Mouse (Mus musculus): ENCODE results near the gene Arsb. TPM values are rescaled to one million over a fixed set of nuclear protein-coding genes. Genes with fewer than 3 reads are reported as not detected.

Arsb gene
- polyA plus RNA-seq, 1 experiment, result 42.1 TPM

DNA sequence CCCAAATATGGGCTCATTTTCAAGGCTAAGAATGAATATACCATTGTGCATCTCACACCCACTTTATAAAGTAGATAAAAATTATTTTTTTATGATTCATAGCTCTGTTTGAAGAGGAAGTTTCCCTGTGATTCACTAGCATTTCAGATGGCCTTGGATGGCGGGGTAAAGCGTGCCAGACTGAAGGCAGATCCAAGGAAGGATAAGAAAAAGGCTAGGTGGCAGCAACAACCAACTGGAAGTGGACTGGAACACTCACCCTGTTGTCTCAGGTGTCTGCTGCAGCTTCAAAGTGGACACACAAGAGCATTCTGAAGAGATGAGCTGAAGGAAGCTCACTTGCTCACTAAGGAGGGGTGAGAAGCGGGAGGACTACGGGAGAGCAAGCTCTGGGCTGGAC lies 181.0 kb downstream of the Arsb start:
- H3K4me3 ChIP-seq (ENCODE audit: insufficient read depth, low read length), result no peak overlapping the region
- H3K27ac ChIP-seq (ENCODE audit: insufficient read depth, low read length), result no peak overlapping the region
- TF ChIP-seq POLR2A (IDR thresholded peaks at IDR 0.05; ENCODE audit: low read depth, low read length) (no peak), CTCF (IDR thresholded peaks at IDR 0.05; ENCODE audit: borderline replicate concordance, insufficient read depth, low read length) (no peak)
- H3K4me1 ChIP-seq (ENCODE audit: control insufficient read depth, insufficient read depth, low read length), result peaks cover 4% of the 10 kb centered on the region; the same call in 1 of the 2 replicates

DNA sequence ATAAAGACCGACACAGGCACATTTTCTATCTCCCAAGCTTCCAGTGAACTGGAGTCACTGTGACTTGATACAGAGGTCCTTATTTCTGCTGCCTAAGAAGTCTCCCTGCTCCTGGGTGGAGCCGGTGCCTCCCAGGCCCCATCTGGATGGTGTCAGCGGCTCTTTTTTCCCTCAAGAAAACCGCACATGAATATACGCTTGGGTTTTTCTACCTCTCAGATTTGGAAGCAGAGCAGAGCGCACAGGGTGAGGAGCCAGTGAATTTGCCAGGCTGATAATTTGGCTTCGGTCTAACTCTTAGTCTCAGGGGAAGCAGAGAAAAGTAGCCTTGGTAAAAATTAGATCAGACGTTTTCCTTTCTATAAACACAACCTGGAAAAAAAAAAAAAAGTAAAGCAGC lies 186.5 kb downstream of the Arsb start:
- H3K4me3 ChIP-seq (ENCODE audit: insufficient read depth, low read length), result no peak overlapping the region
- H3K4me1 ChIP-seq (ENCODE audit: control insufficient read depth, insufficient read depth, low read length), result no peaks in the 10 kb centered on the region
- TF ChIP-seq CTCF (IDR thresholded peaks at IDR 0.05; ENCODE audit: borderline replicate concordance, insufficient read depth, low read length) (no peak), POLR2A (IDR thresholded peaks at IDR 0.05; ENCODE audit: low read depth, low read length) (no peak)
- no peak overlapping the region for H3K27ac ChIP-seq (ENCODE audit: insufficient read depth, low read length)

DNA sequence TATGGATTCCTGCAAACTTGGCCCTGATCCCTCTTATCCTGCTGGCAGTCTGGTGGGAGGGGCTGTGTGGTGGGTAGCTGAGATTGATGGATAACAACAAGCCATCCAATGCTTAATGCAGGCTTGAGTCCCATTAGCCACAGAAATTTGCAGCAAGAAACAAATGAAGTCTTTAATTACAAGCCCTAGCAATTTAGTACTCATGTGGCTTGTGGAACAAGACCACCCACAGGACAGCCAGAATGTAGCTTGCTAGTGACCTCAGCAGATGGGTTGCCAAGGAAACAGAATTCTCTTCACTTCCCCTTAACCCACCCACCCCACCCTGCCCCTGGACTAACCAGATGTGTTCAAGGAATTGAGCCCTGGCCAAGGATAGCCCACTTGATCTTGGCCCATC lies 194.8 kb downstream of the Arsb start:
- H3K4me1 ChIP-seq (ENCODE audit: control insufficient read depth, insufficient read depth, low read length), result no peaks in the 10 kb centered on the region
- no peak overlapping the region for H3K27ac ChIP-seq (ENCODE audit: insufficient read depth, low read length)
- no peak for TF ChIP-seq POLR2A (IDR thresholded peaks at IDR 0.05; ENCODE audit: low read depth, low read length)
- TF ChIP-seq CTCF (IDR thresholded peaks at IDR 0.05; ENCODE audit: borderline replicate concordance, insufficient read depth, low read length), result no peak
- H3K4me3 ChIP-seq (ENCODE audit: insufficient read depth, low read length), result no peak overlapping the region

DNA sequence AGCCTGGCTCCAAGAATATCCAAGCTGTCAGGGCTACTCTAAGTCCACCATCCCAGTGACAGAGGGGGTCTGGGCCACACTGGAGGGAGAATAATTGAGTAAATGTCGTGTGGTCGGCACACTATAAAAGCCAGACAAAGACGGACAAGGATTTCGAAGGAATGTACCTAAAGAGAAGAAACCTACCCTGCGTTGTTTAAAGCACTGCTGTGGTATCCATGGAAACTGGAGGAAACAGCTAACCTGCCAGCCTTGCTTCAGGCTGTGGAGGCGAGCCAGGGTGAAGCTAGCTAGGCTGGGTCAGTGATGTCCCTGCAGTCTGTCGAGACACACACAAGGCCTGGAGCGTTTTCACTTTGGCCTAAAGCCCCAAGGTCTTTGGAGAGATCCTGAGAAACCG lies 195.7 kb downstream of the Arsb start:
- TF ChIP-seq CTCF (IDR thresholded peaks at IDR 0.05; ENCODE audit: borderline replicate concordance, insufficient read depth, low read length) (no peak), POLR2A (IDR thresholded peaks at IDR 0.05; ENCODE audit: low read depth, low read length) (no peak)
- Histone ChIP-seq H3K27ac (ENCODE audit: insufficient read depth, low read length) (no peak overlapping the region), H3K4me3 (ENCODE audit: insufficient read depth, low read length) (no peak overlapping the region)

DNA sequence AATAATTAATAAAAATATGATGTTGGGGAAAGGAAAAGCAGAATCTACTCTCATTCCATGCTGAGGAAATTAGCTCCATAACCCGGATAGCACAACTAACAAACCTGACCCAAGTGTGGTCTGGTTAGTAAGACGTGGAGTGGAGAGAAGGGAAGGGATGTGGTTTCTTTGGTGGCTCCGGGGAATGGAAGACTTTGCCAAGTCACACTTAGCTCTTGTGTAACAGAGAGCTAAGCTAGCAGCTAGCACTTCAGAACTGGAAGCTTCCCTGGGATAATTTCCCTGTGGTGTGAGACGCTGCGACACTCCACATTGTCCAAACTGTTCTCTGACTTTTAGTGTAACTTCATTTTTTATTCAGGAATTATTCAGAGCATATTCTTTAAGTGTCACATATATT lies 198.7 kb downstream of the Arsb start:
- Histone ChIP-seq H3K27ac (ENCODE audit: insufficient read depth, low read length) (no peak overlapping the region), H3K4me1 (ENCODE audit: control insufficient read depth, insufficient read depth, low read length) (no peaks in the 10 kb centered on the region), H3K4me3 (ENCODE audit: insufficient read depth, low read length) (no peak overlapping the region)
- no peak for TF ChIP-seq POLR2A (IDR thresholded peaks at IDR 0.05; ENCODE audit: low read depth, low read length)
- TF ChIP-seq CTCF (IDR thresholded peaks at IDR 0.05; ENCODE audit: borderline replicate concordance, insufficient read depth, low read length), result no peak

More for the DNA sequence above, 195.7 kb downstream of the Arsb start:
- no peaks in the 10 kb centered on the region for H3K4me1 ChIP-seq (ENCODE audit: control insufficient read depth, insufficient read depth, low read length)

DNA sequence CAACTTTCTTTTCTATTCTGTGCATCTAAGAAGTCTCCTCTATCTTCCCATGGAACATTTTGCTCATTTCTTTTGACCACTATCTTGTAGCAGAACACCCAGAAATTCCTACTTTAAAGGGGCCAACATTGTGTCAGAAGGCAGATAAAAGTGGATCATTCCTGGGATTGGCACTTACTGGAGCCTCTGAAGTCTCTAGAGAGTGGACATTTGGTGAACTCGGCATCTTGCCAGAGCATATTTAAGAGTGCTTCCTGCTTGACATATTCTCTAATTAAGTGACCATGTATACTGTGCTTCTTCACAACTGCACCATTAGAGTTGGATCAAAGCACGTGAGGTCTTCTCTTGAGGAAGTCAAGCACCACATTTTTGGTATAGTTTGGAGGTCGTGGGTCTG lies 201.0 kb downstream of the Arsb start:
- Histone ChIP-seq H3K27ac (ENCODE audit: insufficient read depth, low read length) (no peak overlapping the region), H3K4me1 (ENCODE audit: control insufficient read depth, insufficient read depth, low read length) (peaks cover 9% of the 10 kb centered on the region; the same call in 1 of the 2 replicates), H3K4me3 (ENCODE audit: insufficient read depth, low read length) (no peak overlapping the region)
- TF ChIP-seq POLR2A (IDR thresholded peaks at IDR 0.05; ENCODE audit: low read depth, low read length) (no peak), CTCF (IDR thresholded peaks at IDR 0.05; ENCODE audit: borderline replicate concordance, insufficient read depth, low read length) (no peak)

GRCm38 (mm10) chr13:93975668-93976067 lies 204.2 kb downstream of the Arsb start:
- TF ChIP-seq CTCF (IDR thresholded peaks at IDR 0.05; ENCODE audit: borderline replicate concordance, insufficient read depth, low read length) (no peak), POLR2A (IDR thresholded peaks at IDR 0.05; ENCODE audit: low read depth, low read length) (no peak)
- Histone ChIP-seq H3K27ac (ENCODE audit: insufficient read depth, low read length) (no peak overlapping the region), H3K4me1 (ENCODE audit: control insufficient read depth, insufficient read depth, low read length) (peaks cover 15% of the 10 kb centered on the region), H3K4me3 (ENCODE audit: insufficient read depth, low read length) (no peak overlapping the region)

DNA sequence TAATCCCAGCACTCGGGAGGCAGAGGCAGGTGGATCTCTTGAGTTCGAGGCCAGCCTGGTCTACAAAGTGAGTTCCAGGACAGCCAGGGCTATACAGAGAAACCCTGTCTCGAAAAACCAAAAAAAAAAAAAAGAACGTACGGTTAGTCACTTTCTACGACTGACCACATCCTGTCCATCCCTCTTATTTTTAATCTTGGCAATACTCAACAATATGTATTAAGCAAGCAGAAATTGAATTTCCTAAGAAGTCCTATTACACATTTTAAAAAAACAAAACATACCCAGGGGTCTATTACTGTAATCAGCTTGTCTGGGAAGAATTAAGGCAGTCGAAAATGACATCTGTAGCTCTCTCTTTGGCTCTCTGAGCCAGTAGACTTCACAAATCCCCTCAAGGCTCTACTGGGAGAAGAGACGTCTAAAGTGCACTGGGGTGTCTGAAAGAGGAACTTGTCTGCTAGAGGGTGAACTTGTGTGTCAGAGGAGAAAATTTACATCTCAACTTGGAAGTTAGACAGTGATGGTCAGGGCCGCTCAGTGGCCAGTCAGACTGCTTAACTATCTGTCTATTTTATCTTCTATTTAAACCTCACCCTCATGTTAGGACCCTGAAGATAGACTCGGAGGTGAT lies 205.6 kb downstream of the Arsb start:
- peak overlapping the region; percentile 59 for H3K27ac ChIP-seq (ENCODE audit: insufficient read depth, low read length)
- H3K4me3 ChIP-seq (ENCODE audit: insufficient read depth, low read length), result no peak overlapping the region
- TF ChIP-seq CTCF (IDR thresholded peaks at IDR 0.05; ENCODE audit: borderline replicate concordance, insufficient read depth, low read length) (no peak), POLR2A (IDR thresholded peaks at IDR 0.05; ENCODE audit: low read depth, low read length) (no peak)
- peaks cover 15% of the 10 kb centered on the region for H3K4me1 ChIP-seq (ENCODE audit: control insufficient read depth, insufficient read depth, low read length)

- no peak for TF ChIP-seq POLR2A (IDR thresholded peaks at IDR 0.05; ENCODE audit: low read depth, low read length)
- TF ChIP-seq CTCF (IDR thresholded peaks at IDR 0.05; ENCODE audit: borderline replicate concordance, insufficient read depth, low read length), result no peak
- peak overlapping the region; percentile 32; the same call in 1 of the 2 replicates for H3K27ac ChIP-seq (ENCODE audit: insufficient read depth, low read length)
- H3K4me1 ChIP-seq (ENCODE audit: control insufficient read depth, insufficient read depth, low read length), result peaks cover 15% of the 10 kb centered on the region
Observed at GRCm38 (mm10) chr13:93978703-93979495, 207.5 kb downstream of the Arsb start.

DNA sequence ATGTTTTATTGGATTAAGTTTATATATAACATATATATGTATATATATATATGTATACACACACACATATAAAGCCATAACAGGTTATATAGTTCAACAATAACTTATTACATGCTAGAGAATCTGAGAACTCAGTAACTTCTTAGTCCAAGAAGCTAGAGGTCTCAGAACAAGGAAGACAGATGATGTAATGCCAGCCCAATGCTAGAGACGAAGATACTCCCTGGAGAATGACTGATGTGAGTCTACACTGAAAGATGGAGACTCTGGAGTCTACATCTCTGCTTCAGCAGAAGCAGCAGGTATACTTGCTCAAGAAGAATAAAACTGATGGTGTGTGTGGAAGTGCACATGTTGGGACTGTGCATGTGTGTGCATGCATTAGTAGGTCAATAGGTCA lies 208.3 kb downstream of the Arsb start:
- peaks cover 15% of the 10 kb centered on the region for H3K4me1 ChIP-seq (ENCODE audit: control insufficient read depth, insufficient read depth, low read length)
- H3K27ac ChIP-seq (ENCODE audit: insufficient read depth, low read length), result no peak overlapping the region
- no peak overlapping the region for H3K4me3 ChIP-seq (ENCODE audit: insufficient read depth, low read length)
- TF ChIP-seq CTCF (IDR thresholded peaks at IDR 0.05; ENCODE audit: borderline replicate concordance, insufficient read depth, low read length), result no peak
- TF ChIP-seq POLR2A (IDR thresholded peaks at IDR 0.05; ENCODE audit: low read depth, low read length), result no peak

More at GRCm38 (mm10) chr13:93978703-93979495, 207.5 kb downstream of the Arsb start:
- no peak overlapping the region for H3K4me3 ChIP-seq (ENCODE audit: insufficient read depth, low read length)
